Mouse (Mus musculus): ENCODE results near the gene B020004J07Rik. TPM values are rescaled to one million over a fixed set of nuclear protein-coding genes. Genes with fewer than 3 reads are reported as not detected.
A peak's percentile ranks its signal among the peaks of the same experiment; 100 is the strongest.
"Not testable (repeated sequence)": the region's sequence is repeated elsewhere in the genome, so short reads cannot be mapped to it uniquely, and the experiment has no call there.

The B020004J07Rik gene
- total RNA-seq (2021): not detected

- DNase-seq; intact Hi-C loops (cut with DNase I): not testable (repeated sequence)
Observed at GRCm38 (mm10) chr4:101843923-101844322, at the start of gene B020004J07Rik. TSS of gene B020004J07Rik (minus strand) at chr4:101844023.

- intact Hi-C loops (cut with DNase I): no loop called here
- DNase-seq: no peak
Observed at GRCm38 (mm10) chr4:101889377-101889776, 45.6 kb upstream of the B020004J07Rik start.

- intact Hi-C loops (cut with DNase I): no loop called here
- no peak for DNase-seq
Observed at GRCm38 (mm10) chr4:101883641-101884040, 39.8 kb upstream of the B020004J07Rik start.

GRCm38 (mm10) chr4:101875687-101876086 lies 31.9 kb upstream of the B020004J07Rik start:
- DNase-seq; intact Hi-C loops (cut with DNase I): not testable (repeated sequence)

GRCm38 (mm10) chr4:101872031-101872430 lies 28.2 kb upstream of the B020004J07Rik start:
- DNase-seq; intact Hi-C loops (cut with DNase I): not testable (repeated sequence)

GRCm38 (mm10) chr4:101862289-101862688 lies 18.5 kb upstream of the B020004J07Rik start:
- DNase-seq: no peak
- intact Hi-C loops (cut with DNase I): loop anchor here (5.0 to 10.0 kb wide), 2 partner anchors 135 to 803 kb away; no protein-coding TSS in a partner anchor

- intact Hi-C loops (cut with DNase I): loop anchor here (5.0 to 10.0 kb wide), 2 partner anchors 136 to 804 kb away; no protein-coding TSS in a partner anchor
- DNase-seq: peak; percentile 7 to 19
Observed at GRCm38 (mm10) chr4:101860873-101861272, 17.1 kb upstream of the B020004J07Rik start.

- no peak for DNase-seq
- intact Hi-C loops (cut with DNase I): no loop called here
Observed at GRCm38 (mm10) chr4:101850908-101851307, 7.1 kb upstream of the B020004J07Rik start.

Other genes with a start within 250 kb of the B020004J07Rik start
- 10 to 100 TPM; 48.3 to 53.3 TPM for gene Leprot, start 196.3 kb downstream of the B020004J07Rik start, total RNA-seq (2021)
- 10 to 100 TPM; 13.8 to 16.4 TPM for gene Lepr, start 126.6 kb downstream of the B020004J07Rik start, total RNA-seq (2021)
- not detected for gene C130073F10Rik, start 49.8 kb upstream of the B020004J07Rik start, total RNA-seq (2021)
- gene Gm12800, start 65.1 kb upstream of the B020004J07Rik start, total RNA-seq (2021): not detected
- gene Gm12794, start 96.4 kb upstream of the B020004J07Rik start, total RNA-seq (2021): not detected
- not detected for gene Gm12790, start 137.0 kb upstream of the B020004J07Rik start, total RNA-seq (2021)
- gene Gm12789, start 142.6 kb upstream of the B020004J07Rik start, total RNA-seq (2021): not detected
- 10 to 100 TPM; 43.7 to 57.0 TPM for gene Pde4b, start 243.5 kb upstream of the B020004J07Rik start, total RNA-seq (2021)